Mouse (Mus musculus) erythroblast, adult 5-6 weeks (primary cell): ENCODE results near the gene Lrmda. TPM values are rescaled to one million over a fixed set of nuclear protein-coding genes. Genes with fewer than 3 reads are reported as not detected.

Experiments
- ATAC-seq: replicated peaks from 2 replicates; pipeline ENCODE4 v1.8.0; 2016; ENCODE audit warnings: moderate number of reproducible peaks, mild to moderate bottlenecking, moderate TSS enrichment, inconsistent platforms; ENCODE audit not compliant: poor library complexity, low FRiP score, severe bottlenecking
- total RNA-seq, 2 experiments: library from RNA; stranded (forward) in 1 of 2; stranded (reverse) in 1 of 2; fragments of 150-400 nt in 1 of 2; fragments of 200-764, 138-1000 nt in 1 of 2; gene quantifications; 2 replicates each; pipeline versions ENCODE4 v1.2.3 to v1.2.4; 2015 to 2017; ENCODE audit warnings: low replicate concordance in 2 of 2

The Lrmda gene
- total RNA-seq, 2 experiments from 2014 or later = 1.5 to 2.1 TPM

DNA sequence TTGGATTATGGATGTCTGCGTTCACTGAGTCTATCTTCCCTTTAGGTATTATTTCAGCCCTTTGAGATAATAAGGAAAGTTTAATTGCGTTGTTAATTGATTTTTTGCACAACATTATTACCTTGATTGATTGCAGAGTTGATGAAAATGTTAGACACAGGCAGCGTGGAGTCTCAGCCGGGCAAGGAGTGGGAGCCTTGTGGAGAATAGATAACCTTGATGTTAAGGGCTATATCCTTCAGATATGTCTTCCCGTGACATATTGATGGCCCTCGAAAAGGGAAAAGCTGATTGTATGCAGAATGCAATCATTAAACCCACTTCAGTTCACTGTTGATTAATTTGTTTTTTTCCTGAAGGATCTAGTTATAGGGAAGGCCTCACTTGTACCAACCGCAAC is 1021.5 kb downstream of the Lrmda start:
- ATAC-seq = no peak

DNA sequence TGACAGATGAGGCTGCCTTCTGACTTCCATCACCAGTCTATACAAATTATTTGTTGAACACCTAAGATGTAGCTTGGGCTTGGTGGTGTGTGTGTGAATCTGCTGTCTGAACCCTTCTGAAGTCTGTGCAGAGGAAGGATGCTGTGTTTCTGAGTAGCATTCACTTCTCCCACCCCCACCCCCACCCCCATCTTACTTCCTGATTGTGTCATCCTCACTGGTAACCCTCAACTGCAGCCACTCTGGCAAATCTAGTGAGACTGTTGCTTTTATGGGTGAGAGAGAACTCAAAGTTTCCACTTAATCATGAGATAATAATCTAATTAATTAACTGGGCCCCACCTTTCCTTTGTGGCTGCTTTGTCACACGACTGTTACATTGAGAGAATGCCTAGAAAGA is 1025.8 kb downstream of the Lrmda start:
- no peak for ATAC-seq

DNA sequence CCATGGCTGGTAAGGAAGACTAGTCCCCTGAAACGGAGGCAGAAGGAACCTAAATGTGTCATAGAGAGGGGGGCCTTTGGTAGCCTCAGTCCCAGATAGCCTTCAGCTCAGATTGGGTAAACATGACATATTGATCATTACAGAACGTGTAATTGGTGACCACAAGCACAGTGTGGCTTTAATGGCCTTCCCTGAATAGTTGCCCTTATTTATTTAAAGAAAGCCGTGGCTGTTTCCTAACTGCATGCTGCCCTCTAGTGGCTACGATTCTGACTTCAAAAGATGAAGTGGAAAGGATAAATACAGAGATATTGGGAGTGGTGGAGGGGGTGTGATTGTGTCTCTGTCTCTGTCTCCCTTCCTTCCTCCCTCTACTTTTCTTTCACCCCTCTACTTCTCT is 1026.8 kb downstream of the Lrmda start:
- ATAC-seq = no peak

DNA sequence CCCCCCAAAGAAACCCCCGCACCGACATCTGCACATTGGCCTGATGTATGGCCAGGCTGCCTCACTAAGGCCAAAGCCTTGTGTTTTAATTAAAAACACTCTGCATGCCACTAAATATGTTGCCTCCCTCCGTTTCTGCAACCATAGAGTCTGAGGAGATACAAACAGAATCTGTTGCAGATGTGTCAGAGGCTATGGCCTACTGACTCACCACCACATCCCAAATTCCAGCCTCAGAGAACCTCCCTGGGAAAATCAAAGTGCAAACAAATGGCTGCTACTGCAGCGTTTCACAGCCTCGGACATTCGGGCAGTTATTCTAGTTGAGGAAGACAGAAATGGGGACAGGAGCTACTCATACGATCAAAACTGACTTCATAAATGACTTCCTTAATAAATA is 1031.9 kb downstream of the Lrmda start:
- ATAC-seq = no peak

DNA sequence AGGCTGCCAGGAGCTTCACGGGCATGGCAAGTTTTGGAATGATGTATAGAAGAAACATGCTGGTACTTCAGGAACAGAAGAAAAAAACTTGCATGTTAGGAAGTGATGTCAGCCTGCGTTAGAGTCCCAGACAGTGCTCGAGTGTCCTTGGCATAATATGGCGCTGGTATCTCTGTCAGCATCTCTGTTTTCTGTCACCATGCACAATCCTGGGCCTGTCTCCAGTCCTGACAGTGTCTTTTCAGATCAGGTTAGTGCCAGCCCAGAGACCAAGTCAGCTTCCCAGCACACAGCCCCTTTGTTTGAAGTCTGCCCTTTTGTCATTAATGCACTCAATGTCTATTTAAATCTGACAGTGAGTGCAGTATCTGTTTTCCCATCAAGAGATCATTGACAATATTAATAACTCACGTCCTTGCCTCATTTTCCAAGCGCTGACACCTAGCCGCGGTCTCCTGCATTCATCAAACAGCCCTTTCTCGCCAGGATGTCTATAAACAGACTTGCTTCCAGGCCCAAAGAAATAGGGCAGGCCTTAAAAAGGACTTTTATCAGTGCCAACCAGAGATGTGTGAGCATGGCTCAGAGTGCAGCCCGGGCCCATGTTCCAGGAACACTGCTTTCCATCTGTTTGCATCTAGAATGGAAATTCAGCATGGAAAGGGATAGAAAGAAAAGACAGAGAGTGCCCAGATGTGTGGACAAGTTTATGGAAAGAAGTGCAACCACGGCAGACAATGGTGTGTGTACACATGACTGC is 1033.5 kb downstream of the Lrmda start:
- no peak for ATAC-seq

DNA sequence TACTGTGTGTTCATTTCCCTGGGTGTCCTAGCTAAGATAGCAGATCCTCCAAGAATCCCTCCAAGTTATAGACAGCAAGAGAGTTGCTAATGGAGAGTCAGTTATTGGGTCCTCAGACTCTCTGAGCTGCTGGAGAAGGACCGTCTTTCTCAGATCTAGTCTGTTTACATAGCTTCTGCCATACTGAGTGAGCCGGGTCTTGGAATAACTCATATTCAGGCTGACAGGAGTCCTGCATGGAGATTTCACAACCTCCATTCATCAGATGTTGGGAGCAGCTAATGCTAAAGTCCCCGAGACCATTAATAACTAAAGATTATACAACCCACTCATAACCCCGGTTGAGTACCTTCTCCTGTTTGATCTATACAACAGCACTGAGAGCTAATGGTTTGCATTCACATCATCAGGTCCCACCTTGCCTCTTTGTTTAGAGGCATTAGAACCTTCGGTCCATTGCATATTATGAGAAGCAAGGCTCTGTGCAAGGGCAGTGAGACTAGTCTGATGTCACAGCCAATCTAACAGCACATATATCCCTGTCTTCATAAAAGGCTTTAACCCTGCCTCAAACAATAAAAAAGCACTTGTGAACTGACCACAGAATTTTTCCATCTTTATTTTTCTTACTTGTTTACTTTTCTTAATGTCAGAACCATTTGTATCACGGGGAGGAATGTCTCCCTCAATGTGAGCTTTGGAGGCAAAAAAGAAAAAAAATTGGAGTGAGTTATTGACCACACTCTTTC is 1037.9 kb downstream of the Lrmda start:
- ATAC-seq = no peak

DNA sequence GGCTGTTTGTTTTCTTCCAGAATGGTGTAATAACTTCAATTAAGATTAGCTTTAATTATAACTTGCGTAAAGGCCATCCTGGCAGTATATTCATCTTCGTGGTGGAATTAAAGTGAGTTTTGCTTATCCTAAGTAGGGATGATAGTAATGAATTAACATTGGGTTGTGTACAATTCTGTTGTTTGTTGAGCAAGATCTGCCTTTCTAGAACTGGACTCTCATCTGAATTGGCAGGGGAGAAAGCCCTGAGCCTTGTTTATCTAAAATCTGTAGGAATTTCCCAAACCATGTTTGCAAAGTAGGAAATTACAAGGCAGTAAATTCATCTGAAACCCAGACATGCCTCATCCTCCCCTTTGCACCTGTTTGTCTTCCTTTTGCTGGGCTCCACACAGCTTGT is 1038.5 kb downstream of the Lrmda start:
- no peak for ATAC-seq

DNA sequence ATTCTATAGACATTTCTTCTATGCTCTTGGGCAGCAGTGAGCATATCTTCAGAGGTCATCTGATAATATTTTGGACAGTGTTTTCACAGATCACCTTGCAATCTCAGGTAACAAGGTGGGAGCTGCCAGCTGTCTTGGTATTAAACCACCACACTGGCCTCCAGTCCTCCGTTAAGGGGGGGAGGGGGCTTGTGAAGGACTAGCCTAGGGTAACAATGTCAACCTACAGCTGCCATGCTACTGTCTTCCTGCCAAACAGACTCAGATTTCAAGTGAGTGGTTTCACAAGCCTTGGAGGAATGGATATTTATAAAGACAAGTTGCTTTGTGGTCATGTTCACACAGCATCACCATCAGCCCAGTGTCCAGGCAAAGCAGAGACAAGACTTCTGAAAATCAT is 1059.2 kb downstream of the Lrmda start:
- no peak for ATAC-seq

DNA sequence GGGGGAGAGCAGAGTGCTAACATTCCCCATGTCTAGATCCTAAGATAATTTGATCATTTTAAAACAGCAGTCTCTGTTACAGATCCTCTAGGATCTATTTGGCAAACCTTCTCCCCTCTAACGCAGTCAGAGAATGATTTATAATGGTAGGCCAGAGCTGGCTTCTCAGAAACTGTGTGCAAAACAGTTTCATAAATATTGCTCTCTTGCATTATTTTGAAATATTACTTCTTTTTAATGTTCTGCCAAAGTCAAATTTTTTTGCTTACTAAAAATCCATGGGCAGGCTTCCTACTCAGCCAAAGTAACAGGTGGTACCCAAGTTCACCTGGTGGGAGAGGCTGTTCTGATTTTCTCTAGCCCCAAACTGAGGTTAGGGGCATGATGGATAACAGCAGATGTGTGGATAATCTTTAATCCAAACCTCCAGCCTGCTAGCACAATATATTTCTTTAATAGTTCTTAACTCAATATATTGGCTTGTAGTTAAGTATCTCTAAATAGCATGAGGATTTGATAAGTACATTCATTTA is 1064.8 kb downstream of the Lrmda start:
- ATAC-seq = no peak

DNA sequence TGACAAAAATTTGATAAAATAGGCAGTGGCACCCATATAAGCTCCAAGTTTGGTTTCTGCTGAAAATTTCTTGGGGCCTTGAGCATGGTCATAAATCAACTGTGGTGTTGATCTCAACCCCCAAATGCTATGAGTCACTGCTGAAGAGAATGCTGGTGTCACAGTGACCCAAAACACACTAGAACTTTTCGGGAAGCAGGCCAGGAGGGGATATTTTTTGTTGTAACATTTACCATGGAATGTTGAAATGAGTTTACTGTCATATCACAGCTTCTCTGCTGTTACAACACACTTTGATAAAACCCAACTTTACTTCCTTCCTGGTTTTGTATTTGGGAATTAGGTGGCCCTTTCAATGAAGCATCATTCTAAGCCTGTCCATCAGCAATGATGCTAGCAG is 1065.3 kb downstream of the Lrmda start:
- ATAC-seq = no peak

DNA sequence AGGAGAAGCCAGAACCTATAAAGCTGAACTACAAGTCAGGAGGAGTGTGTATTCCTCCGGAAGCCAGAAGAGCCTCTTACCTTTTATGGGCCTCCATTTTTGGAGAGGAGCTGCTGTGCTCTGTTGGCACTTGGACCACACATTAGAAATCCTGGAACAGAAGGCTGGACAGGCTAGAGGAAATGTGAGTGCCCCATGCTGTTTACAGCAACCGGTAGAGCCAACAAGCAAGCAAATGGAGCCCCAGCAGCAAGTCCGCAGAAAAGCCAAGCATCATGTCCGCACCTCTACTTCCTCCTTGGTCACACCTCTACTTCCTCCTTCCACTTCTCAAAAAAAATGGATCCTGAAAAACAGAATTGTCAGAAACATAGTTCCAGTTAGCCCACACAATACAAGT is 1073.8 kb downstream of the Lrmda start:
- no peak for ATAC-seq

DNA sequence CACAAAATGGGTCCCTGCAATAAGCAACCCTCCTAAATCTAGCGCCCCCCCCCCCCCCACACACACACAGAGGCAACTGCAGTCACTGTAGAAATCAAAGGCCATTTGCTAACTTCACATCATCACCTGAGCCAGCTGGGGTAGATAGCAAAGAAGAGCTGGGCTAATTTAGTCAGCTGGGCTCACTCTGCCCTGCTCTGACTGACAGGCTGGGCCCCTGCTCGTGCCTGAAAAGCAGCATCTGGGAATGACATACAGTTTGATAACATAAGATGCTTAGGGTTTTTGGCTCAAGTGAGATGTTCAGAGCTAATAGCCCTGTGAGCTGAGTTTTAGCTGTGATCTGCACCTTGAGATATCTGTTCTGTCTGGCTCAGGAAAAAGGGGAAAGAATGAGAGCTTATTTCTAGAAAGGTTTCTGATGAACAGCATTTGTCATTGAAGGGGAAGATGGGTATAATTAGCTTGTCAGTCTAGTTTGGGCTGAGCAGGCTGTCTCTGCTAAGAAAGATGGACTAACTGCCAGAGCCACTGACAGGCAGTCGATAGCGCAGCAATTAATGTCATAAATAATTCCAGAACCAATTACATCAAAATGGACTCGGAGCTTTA is 1075.1 kb downstream of the Lrmda start:
- no peak for ATAC-seq

DNA sequence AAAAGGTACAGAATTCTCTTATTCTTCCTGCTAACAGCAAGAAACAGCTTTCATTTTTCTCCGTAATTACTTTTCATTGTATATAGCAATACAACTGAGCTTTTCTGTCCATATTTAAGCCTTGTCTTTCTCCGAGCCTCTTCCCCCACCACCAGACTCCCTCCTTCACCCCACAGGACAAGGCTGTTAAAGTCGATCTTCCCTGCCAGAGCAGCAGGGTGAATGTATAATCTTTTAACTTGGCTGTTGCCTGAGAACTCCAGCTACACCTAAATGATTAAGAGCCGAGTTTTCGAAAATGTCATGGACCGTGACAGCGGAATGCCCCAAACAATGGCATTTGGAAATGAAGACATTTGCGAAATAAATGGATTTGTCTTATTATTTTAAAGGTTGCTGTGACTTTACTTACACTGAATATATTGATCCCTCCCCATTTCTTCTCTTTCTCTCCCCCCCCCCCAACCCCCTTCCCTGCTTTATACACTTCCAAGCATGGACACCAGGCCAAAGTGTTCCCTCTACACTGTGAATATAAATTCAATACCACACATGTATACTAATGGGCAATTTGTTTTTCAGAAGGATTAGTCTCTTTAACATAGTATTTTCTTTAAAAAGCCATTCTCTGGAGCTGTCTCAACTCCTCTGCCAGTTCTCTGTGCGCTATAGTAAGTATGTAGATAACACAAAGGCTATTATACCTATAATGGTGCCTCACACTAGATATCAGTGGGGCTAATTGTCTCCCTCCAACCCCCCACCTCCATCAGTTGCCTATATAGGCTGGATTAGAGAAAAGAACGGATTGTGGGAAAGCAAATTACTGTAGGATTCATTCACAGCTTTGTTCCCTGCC is 1075.9 kb downstream of the Lrmda start:
- no peak for ATAC-seq

DNA sequence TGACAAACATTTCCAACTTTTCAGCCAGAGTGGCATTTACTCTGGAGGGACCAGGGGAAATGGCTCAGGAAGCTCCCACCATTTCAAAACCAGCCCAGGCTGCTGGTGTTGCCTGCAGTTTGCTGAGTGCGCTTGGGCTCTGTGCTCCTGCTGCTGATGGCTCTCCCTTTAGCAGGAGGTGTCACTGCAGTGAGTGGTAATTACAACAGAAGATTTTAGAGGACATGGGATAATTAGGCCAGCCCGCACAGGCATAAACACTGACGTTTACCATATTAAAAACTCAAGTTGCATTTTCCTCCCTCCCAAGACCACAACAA is 1076.5 kb downstream of the Lrmda start:
- no peak for ATAC-seq

DNA sequence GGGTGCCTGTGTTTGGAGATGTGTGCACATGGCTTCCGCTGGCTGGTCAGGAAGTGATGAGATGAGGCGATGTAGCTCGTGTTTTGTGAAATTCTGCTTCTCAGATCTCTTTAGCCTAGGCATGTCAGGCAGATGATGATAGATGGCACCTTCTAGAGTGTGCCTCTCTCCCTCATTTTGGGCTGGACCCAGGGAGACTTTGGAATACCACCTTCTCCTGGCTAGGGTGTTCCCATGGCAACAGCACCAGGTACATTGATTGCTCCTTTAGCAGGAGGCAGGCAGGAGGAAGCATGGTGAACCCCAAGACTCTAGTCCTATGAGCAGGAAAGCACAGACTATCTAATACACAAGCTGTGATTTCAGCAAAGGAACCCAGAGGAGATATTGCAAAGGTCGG is 1076.9 kb downstream of the Lrmda start:
- no peak for ATAC-seq

Other genes starting within 250 kb of the Lrmda start
- gene Vdac2, start 194.5 kb upstream of the Lrmda start, total RNA-seq (2015; ENCODE audit: low replicate concordance) = 85.7 and 89.7 TPM in 2 replicates
- gene Vdac2, start 194.5 kb upstream of the Lrmda start, total RNA-seq (2017; ENCODE audit: low replicate concordance) = 72.2 and 93.7 TPM in 2 replicates
- gene Comtd1, start 170.7 kb upstream of the Lrmda start, total RNA-seq (2015; ENCODE audit: low replicate concordance) = 2.5 and 9.6 TPM in 2 replicates
- 4.0 and 4.5 TPM in 2 replicates for gene Comtd1, start 170.7 kb upstream of the Lrmda start, total RNA-seq (2017; ENCODE audit: low replicate concordance)
- gene Zfp503, start 30.1 kb upstream of the Lrmda start, total RNA-seq (2015; ENCODE audit: low replicate concordance) = 0.38 TPM in 1 of 2 replicates, not detected in the other
- gene Zfp503, start 30.1 kb upstream of the Lrmda start, total RNA-seq (2017; ENCODE audit: low replicate concordance) = 0.60 TPM in 1 of 2 replicates, not detected in the other